Mouse (Mus musculus): ENCODE data around the gene Sik3.

Sik3 gene

DNA sequence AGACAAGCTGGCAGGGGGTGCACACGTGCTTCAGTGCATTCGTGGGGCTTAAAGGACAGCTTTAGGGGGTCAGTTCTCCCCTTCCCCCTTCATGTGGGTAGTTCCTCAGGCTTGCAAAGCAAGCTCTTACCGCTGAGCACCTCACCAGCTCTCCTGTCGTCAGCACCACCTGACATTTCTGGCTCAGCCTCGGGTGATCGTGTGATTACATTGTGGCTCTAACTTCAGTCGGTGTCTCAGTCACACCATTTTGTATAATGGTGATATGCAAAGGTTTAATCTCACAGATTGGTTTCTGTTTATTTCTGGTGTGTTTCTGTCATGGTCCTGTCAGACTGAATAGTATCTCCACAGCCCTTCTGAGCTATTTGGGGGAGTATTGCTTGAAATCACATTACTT is 186.3 kb downstream of the Sik3 start:
- no peak for DNase-seq

DNA sequence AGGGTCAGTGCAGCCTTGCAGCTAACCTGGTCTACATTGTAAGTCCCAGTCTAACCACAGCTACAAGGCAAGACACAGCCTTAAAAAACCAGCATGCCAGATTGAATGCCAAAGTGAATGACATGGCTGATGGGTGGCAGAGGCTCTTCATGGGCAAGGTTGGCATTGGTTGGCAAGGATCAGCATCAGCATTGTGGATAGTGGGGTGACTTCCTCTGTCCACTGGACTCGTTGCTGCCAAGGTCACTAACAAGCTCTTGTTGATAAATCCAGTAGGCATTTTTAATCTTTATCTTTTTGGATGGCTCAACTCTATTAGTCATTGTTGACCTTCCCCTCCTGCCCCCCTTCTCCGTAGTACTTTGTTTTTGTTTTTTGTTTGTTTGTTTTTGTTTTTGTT is 187.0 kb downstream of the Sik3 start:
- DNase-seq, result no peak

DNA sequence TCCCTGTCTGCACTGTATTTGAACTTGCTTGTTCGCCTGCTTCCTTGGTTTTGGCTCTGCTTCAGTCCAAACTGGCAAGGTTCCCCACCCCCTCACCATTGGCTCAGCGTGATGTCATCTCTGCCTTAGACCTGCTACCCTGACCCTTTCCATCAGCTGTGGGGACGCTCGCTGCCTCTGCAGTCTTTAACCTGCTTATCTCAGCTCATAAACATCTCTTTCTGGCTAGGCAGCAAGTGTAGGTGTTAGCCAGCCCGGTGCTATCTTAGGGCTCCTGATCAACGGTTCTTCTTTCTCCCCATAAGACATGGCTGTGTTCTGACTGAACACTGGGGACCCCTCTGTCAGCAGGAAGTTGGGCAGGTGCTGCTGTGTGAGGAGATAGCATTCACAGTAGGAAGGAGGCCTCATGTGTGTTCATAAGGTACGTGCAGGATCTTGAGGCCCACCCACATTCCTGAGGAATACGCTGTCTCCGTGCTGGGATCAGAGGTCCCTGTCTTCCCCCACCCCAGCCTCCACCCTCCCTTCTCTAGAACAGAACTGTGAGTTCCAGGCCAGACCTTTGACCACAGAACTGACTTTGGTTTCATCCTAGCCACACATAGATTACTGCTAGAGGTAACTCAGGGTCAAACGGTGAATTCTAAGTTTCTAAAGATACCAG is 194.3 kb downstream of the Sik3 start:
- no peak for DNase-seq

DNA sequence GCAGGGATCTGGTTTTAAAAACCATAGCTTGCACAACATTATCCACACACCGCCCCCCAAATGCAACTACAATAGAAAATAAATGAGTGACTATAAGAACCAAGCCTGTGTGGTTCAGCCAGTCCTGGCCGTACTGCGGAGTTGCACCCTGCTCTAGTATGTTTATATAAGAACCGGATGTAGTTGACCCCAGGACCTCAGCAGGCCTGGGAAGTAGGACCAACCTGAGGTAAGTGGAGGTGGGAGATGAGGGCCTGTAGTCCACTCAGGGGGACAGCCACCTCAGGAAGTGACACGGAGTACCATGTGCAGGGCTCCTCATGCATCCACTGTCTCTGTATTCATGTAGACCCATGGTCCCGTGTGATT is 194.9 kb downstream of the Sik3 start:
- no peak for DNase-seq

DNA sequence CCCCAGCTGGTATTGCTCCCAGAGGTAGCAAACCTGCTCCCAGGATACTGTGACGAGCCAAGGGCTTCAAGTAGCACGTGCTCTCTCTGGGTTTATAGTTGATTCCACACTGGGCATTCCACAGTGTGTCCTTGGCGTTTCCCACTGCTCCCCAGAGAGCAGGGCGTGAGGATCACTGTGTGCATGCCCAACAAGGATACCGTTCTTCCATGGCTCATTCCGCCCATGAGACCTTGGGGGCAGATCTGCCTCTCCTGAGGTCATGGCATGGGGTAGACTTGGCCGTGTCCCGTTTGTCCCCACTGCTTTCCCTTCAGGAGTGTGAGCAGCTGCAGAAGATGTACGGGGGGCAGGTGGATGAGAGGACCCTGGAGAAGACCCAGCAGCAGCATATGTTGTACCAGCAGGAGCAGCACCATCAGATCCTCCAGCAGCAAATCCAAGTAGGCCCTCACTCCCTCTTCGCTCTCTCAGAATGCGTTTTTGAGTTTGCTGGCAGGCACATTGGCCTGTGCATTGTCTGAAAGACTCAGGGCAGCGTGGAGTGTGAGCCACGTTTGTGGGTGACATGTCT is 195.9 kb downstream of the Sik3 start:
- no peak for DNase-seq

DNA sequence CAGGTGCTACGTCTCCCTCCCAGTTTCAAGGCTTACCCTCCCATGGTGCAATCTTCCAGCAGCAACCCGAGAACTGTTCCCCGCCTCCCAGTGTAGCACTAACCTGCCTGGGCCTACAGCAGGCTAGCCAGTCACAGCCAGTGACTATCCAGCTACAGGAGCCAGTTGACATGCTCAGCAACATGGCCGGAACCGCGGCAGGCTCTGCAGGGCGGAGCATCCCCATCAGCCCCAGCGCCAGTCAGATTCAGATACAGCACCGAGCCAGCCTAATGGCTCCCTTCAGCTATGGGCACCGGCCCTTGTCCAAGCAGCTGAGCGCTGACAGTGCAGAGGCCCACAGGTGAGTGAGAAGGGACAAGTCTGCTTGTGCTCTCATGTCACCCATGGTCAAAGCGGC is 197.9 kb downstream of the Sik3 start:
- DNase-seq, result no peak

DNA sequence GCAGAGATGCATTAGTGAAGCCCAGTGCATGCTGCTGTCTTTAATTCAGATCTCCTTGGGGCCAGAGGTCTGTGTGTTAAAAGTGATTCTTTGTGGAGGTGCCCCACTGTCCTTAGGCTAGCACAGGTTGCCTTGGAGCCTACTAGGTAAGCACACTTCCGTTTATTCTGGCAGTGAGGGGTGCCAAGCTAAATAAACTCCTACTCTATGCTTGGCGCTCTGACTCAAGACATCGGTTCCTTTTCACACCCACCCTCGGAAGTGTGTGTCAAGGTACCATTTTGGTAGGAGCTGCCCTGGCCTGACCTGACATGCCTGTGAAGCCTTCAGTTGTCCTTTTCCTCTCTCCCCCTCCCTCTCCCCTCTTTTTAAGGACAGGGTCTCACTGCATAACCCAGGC is 201.7 kb downstream of the Sik3 start:
- no peak for DNase-seq

DNA sequence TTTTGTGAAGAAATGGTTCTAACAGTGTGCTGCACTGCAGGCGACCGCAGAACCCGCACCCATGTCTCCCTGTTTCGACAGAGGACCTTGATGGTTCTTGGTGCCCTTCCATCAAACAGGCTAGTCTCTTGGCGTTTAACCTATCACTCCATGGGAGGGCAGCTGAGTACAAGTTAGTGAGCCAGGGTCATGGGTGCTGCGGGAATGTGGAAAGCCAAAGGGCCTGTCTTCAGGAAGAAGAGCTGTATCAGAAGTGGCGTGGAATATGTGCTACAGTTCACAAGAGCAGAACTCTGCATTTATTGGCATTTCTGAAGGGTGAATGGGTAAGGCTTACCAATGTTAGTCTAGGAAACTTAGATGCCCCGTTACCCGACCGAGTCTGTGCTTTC is 202.3 kb downstream of the Sik3 start:
- no peak for DNase-seq

DNA sequence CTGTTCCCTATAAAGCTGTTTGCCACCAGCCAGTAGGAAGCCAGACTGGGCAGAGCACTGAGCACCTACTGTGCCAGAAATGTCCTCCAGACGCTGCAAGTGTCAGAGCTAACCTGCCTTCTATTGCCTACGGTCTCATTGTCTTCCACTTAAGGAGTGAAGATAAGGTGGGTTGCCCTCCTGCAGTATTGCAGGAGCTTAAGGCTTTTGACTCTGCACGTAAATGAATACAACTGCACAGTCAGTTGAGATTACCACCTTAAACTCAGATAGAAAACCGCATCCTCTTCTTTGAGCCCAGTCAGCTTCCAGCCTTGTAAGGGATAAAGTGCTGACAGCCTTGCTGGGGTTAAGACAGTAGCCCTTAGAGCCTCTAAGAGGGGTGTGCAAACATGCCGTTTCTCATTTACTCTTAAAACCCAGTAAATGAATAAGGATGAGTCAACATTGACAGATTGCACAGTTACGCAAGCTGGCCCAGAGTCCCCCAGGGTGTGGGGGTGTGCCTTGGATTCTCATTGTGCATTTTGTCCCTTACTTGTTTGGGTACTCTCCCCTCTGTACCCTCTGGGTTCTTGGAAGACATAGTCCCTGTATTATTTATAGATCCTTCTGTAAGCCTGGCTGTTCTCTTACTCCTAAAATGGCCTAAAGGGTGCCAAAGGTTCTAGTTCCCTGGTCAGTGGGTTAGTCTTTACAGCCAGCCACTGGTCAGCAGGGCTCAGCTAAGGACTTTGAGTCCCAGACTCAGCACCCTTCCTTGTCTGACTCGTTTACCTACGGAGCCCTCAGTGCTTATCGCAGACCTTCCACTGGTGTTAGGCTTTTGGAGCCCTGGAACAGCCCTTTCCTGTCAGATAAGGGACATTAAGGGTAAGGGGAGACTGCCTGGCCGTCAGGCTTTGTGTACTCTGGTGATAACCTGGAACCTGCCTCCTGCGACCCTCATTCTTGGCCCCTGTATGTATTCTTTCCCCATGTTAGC is 203.0 kb downstream of the Sik3 start:
- no peak for DNase-seq

DNA sequence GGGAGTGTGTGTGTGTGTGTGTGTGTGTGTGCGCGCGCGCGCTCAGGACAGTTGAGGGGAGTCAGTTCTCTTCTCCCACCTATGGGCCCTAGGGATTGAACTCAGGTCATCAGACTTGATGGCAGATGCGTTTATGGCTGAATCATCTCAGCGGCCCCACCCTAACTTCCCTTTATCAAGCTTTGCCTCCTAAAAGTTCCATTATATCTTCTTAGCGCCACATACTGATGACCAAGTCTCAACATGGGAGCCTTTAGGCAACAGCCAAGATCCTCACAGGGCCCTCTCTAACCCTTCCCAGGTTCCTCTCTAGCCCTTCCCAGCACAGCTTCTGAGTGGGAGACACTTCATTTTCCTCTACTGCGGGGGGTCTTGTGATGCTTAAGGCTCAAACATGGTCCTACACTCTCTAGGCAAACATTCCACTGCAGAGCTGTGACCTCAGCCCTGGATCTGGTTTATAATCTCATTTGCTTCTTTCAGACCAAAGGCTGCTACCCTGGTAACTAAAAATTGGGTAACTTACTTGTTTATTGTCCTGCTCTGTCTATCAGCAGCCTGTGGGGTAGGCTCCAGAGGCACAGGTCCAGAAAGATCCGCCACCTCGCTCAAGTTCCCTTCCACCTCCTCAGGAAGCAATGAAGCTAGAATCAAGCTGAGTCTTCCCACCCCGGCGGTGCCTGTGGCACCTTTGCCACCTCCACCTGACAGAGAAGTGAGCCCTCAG is 204.3 kb downstream of the Sik3 start:
- no peak for DNase-seq

DNA sequence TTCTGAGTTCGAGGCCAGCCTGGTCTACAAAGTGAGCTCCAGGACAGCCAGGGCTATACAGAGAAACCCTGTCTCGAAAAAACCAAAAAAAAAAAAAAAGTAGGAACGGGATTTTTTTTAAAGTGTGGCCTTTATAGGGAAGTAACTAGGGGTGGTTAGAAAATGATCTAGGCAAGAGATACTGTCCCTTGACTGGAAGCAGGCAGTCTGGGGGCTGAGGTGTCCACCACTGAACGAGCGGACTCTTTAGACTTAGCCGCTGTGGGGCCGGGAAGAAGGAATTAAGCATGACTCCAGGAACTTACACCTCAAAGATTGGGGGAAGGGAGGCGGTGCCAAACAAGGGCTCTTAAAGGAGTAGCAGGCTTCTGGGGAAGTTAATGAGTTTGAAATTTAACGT is 205.6 kb downstream of the Sik3 start:
- DNase-seq, result no peak

DNA sequence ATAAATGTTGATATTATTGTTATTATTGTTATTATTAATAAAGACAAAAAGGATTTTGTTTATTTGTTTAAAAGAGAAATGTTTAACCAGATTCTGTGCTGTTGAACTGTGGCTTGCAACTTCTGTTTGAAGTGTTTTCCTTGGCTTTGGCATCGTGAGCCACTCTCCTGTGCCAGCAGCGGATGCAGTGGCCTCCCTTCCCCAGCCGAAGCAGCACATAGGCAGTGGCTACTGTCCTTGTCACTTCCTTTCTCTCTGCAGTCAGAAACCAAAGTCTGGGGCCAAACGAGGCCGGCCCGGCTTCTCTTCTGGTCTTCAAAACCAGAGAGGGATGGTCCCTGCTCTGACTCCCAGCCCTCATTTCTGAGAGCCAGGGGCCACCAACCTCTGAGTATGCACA is 210.5 kb downstream of the Sik3 start:
- no peak for DNase-seq

DNA sequence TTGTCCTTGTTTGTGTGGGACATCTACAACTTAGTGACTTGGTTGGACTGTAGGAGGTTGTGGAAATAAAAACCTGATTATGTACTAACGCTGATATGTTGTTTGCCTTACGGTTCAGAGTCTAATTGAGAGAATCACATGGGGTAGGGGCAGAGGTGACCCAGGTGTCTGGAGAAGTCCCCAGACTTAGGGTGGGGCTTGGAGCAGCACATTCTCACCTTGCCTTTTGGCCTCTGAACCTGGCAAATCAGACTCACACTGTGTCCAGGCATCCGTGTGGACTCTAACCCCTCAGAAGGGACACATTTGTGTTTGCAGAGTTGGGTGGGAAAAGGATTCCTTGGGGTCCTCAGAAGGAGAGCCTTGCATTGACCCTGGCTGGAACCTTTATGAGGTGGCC is 211.5 kb downstream of the Sik3 start:
- no peak for DNase-seq

DNA sequence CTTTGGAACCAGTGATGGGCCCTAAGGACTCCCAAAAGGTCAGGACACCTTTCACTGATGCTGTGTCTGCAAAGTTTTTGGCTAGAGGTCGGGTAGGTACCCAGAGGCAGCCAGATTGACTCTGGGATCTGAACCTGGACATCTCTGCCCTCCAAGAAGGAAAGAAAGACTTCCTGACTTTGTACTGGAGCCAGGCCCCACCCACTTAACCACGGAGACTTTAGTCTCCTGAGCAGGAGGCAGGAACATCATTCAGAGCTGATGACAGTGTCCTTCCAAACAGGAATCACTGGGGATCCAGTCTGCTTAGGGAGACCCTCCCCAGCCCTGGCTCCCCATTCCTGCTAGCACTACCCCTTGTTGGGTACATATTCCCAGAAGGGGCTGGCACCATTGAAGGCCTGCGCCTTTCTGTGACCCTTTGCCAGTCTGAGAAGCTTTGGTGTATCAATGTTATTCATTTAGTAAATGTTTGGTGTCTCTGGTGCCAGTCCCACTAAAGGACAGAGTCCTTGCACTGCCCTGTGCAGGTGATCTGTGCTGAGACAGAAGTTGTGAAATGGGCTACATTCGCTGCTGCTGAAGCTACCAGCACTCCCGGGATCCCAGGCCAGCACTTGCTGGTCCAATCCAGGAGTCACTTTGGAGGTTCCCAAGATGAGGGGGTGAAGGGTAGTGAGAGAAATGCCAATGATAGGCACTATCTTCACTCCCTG is 212.5 kb downstream of the Sik3 start:
- no peak for DNase-seq

DNA sequence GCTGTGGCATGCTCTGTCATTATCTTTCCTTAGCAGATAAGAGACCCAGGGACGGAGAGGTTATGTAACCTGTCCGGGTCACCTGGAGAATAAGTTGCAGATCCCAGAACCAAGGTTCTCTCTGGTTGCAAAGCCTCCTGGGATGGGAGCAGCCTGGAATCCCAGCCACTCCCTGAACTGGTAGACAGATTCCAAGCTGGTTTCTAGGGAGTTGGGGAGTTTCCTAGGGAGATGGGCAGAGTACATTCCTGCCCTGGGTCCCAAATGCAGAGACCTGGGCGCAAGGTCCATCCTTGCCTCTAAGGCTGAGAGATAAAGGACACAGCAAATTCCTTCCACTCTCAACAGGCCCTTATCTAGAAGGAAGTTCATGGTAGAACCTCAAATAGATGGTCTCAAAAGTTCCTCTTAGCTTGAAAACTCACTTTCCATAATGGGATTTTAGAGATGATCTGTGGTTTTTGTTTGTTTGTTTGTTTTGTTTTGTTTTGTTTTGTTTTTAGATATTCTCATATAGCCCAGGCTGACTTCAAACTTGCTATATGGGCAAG is 214.5 kb downstream of the Sik3 start:
- DNase-seq, result no peak

DNA sequence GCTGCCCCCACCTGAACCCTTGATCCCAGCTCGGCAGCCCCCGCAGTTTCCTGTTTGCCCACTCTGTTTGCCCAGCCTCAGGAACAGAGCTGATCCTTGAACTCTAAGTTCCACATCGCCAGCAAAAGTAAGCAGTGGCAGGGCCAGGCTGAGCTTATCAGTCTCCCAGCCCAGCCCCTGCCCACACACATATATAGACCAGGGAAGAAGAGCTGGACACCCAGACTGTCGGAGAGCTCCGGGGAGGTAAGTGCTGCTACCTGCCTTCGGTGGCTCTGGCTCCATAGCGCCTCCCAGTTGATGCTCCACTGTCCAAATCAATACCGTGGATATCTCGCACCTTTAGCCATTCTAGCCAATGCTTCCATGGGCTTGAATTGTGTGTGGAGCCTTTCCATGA is 215.9 kb downstream of the Sik3 start, which contains the start of gene Apoa1:
Apoa1 (plus strand) TSS at position 90 of the 400 bp plus-strand sequence.
- DNase-seq, result no peak

DNA sequence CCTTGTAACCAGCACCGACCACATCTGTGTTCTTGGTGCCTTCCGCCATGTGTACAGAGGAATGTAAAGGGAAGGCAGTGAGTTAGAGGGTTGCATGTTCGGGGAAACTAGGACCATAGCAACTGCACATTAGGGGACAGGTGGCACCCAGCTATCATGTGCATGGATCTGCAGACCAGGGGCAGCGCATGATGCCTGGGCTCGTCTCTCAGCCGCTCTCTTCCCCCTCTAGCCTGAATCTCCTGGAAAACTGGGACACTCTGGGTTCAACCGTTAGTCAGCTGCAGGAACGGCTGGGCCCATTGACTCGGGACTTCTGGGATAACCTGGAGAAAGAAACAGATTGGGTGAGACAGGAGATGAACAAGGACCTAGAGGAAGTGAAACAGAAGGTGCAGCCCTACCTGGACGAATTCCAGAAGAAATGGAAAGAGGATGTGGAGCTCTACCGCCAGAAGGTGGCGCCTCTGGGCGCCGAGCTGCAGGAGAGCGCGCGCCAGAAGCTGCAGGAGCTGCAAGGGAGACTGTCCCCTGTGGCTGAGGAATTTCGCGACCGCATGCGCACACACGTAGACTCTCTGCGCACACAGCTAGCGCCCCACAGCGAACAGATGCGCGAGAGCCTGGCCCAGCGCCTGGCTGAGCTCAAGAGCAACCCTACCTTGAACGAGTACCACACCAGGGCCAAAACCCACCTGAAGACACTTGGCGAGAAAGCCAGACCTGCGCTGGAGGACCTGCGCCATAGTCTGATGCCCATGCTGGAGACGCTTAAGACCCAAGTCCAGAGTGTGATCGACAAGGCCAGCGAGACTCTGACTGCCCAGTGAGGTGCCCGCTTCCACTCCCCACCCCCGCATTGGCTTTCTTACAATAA is 217.2 kb downstream of the Sik3 start:
- peak; percentile 89 for DNase-seq

DNA sequence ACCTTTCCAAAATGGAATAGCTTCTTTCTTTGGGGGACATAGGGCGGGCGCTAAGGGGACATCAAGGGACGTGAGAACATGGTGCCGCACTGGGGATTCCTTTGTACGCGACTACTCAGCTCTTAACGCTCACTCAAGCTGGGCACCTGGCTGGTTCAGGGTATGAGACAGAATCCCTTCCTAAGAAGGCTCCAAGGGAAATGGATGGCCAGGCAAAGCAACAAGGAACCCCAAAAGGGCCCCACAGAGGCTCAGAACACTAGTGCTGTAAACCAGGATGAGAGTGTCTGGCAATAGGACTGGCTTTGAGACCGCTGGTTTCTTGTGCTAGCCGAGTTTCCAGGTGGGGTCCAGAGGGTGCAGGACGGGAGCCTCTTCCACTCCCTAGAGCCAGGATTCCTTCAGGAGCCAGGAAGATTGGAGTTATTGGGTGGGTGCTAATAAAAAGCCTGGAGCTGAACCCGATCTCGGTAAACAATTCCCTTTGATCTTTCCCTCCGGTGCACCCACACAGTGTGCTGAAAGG is 217.9 kb downstream of the Sik3 start:
- DNase-seq, result no peak

DNA sequence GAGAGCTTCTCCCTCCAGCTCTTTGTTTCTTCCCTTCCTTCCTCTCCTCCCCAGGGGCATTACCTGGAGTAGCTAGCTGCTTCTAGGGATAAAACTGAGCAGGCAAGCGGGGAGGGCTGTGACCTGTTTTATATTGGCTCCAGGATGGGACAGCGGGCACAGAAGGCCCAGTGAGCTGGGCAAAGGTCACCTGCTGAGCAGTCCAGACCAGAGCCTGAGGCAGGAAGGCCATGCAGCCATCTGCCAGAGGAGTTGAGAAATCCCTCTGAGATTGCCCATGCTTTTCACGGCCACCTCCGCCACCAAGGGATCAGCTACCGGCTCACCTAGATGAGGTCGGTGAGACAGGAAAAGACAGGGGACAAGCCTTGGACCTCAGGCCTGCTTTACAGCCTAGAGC is 222.6 kb downstream of the Sik3 start:
- DNase-seq, result no peak

DNA sequence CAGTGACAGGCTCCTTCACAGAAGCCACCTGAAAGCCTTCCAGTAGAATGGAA is 222.8 kb downstream of the Sik3 start, which contains the start of gene Apoc3:
Apoc3 (minus strand) TSS at position 41 of the 53 bp plus-strand sequence.
- no peak for DNase-seq

DNA sequence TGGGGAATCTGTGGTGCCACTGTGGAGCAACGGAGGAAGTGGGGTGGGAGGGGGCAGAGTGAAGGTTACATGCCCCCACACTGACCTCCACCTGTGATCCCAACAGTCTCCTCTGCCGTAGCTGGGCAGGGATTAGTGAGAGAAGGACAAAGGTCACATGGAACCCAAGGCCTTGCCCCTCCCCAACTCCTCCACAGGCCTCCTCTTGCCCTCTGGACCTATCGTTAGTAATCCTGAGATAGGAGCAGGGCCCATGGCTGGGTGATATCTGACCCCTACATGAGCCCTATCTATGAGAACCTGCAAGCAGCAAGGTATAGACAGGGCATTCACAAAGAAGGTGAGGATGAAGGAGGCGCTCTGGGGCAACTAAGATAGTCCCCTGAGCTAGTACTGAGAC is 223.0 kb downstream of the Sik3 start:
- DNase-seq, result no peak

DNA sequence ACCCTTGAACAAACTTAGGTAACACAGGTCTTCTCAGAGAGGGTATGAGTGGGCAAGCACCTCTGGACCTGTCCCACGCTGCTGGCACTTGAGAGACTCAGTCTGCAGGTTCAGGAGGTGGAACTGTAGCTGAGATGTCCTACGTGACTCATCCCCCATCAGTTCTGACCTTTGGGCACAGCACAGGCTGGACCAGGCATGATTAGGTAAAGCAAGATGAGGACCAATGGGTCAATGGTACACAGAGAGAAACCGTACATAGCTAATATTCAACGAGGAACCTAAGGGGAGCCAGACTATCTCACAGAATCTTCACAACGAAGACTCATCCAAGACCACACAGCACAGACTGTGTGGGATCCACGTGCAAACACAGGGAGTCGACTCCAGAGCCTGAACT is 226.2 kb downstream of the Sik3 start:
- DNase-seq, result no peak
